Mouse (Mus musculus) testis, adult 2 months (tissue): Measurements from ENCODE around the gene Rpusd4. TPM values are rescaled to one million over a fixed set of nuclear protein-coding genes. Genes with fewer than 3 reads are reported as not detected.

Source experiments
- H3K27ac ChIP-seq: fragments of 200-500 bp; 2 replicates; pipeline ENCODE4 v1.5.1; 2012; ENCODE audit warnings: low read depth, low read length; ENCODE audit not compliant: control insufficient read depth, insufficient read depth
- H3K27me3 ChIP-seq: fragments of 200-500 bp; 2 replicates; pipeline ENCODE4 v1.6.1; 2012; ENCODE audit warnings: mild to moderate bottlenecking, low read length, moderate library complexity; ENCODE audit not compliant: control insufficient read depth, insufficient read depth
- H3K36me3 ChIP-seq: fragments of 200-500 bp; 2 replicates; pipeline ENCODE4 v1.6.1; 2012; ENCODE audit warnings: mild to moderate bottlenecking, low read length; ENCODE audit not compliant: control insufficient read depth, insufficient read depth
- H3K4me1 ChIP-seq: fragments of 200-500 bp; 2 replicates; pipeline ENCODE4 v1.6.1; 2012; ENCODE audit warnings: low read length; ENCODE audit not compliant: control insufficient read depth, insufficient read depth
- H3K4me3 ChIP-seq: fragments of 200-500 bp; 2 replicates; pipeline ENCODE4 v1.5.1; 2012; ENCODE audit warnings: low read depth, mild to moderate bottlenecking, low read length, moderate library complexity, mixed read lengths; ENCODE audit not compliant: control insufficient read depth
- CTCF ChIP-seq: fragments of 200-500 bp; IDR thresholded peaks from 2 replicates; pipeline ENCODE4 v1.5.1; 2012; ENCODE audit warnings: low read depth, mild to moderate bottlenecking, inconsistent platforms, low read length, moderate library complexity; ENCODE audit not compliant: control insufficient read depth, insufficient read depth, insufficient replicate concordance
- POLR2A ChIP-seq: fragments of 200-500 bp; IDR thresholded peaks from 2 replicates; pipeline ENCODE4 v1.6.1; 2012; ENCODE audit warnings: low read depth, mild to moderate bottlenecking, inconsistent platforms, low read length, moderate library complexity; ENCODE audit not compliant: control insufficient read depth
- polyA plus RNA-seq: library from polyadenylated mRNA; depleted of rRNA; stranded (reverse); fragments of >200 nt; gene quantifications from 2 replicates; pipeline ENCODE4 v1.2.3, GENCODE M21; 2012

Gene Rpusd4
- polyA plus RNA-seq, 1 experiment: 5.2 TPM

DNA sequence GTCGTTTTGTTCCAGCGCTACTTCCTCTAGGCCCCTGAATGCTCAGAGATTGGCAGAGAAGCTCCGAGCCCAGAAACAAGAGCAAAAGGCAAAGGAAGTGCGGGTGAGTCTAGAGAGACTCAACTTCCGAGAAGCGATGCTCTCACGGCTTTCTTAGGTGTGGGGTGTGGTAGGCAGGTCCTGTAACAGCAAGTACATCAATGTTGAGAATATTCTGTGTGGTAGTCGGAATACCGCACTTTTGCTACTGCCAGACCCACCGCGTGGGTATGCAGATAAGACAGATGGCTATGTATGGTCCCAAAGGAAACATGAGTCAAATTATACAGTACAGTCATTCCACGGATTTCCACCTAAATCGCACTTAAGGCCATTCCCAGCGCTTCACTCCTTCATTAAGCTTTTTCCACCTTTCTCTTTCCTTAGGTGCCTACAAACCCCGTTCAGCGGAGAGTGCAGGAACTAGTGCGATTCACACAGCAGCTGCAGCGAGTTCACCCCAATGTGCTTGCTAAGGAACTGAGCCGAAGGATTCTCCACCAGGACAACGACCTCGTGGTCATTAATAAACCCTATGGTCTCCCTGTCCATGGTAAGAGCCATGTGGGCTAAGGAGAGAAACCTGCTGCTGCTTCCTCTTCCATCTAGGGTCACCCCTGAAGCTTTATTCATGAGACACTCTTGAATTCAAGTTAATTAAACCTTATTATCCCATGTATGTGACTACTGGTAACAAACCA, 481 bp downstream of the Rpusd4 start:
- peak overlapping the region; percentile 94 for H3K4me3 ChIP-seq
- H3K4me1 ChIP-seq: peaks cover 4% of the 10 kb centered on the region
- H3K36me3 ChIP-seq: peaks cover 3% of the 10 kb centered on the region; the same call in 1 of the 2 replicates
- H3K27me3 ChIP-seq: no peaks in the 10 kb centered on the region
- peak overlapping the region; percentile 69; the same call in 1 of the 2 replicates for H3K27ac ChIP-seq
- TF ChIP-seq CTCF (no peak), POLR2A (no peak)

DNA sequence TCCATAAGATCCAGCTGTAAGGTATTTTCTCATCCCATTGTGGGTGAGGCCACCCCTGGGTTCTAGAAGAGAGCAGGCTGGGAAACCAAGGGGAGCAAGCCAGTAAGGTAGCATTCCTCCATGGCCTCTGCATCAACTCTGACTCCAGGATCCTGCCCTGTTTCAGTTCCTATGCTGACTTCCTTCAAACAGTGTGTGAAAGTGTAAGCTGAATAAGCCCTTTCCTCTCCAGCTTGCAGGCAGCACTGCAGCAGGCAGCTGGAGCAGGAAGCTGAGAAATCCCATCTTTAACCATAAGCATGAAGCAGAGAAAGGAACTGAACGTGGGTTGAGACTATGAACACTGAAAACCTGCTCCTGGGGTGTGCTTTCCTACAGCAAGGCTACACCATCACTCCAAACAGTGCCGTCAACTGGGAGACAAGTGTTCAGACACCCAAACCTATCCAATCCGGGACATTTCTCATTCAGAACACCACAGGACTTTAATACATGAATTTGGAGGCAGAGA, 10.2 kb downstream of the Rpusd4 start:
- TF ChIP-seq POLR2A (no peak), CTCF (no peak)
- H3K27me3 ChIP-seq: no peaks in the 10 kb centered on the region
- no peak overlapping the region for H3K4me3 ChIP-seq
- no peak overlapping the region for H3K27ac ChIP-seq
- no peaks in the 10 kb centered on the region; the same call in none of the 2 replicates for H3K36me3 ChIP-seq
- H3K4me1 ChIP-seq: peaks cover 9% of the 10 kb centered on the region

DNA sequence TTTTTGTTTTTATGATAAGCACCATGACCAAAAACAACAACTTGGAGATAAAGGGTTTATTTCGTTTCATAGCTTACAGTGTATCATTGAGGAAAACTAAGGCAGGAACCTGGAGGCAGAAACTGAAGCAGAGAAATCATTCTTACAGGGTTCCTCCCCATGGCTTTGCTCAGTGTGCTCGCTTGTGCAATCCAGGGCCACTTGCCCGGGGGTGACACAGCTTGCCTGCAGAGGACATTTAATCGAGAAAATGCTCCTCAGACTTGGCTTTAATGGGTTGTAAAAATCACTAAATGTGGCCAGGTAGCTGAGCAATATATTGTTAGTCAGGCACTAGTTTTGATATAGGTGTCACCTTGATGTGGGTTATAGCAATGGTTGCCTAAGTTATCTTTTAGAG, 10.8 kb downstream of the Rpusd4 start:
- Histone ChIP-seq H3K4me3 (no peak overlapping the region), H3K4me1 (peaks cover 9% of the 10 kb centered on the region), H3K27me3 (no peaks in the 10 kb centered on the region), H3K36me3 (no peaks in the 10 kb centered on the region; the same call in none of the 2 replicates), H3K27ac (no peak overlapping the region)
- TF ChIP-seq POLR2A (no peak), CTCF (no peak)

DNA sequence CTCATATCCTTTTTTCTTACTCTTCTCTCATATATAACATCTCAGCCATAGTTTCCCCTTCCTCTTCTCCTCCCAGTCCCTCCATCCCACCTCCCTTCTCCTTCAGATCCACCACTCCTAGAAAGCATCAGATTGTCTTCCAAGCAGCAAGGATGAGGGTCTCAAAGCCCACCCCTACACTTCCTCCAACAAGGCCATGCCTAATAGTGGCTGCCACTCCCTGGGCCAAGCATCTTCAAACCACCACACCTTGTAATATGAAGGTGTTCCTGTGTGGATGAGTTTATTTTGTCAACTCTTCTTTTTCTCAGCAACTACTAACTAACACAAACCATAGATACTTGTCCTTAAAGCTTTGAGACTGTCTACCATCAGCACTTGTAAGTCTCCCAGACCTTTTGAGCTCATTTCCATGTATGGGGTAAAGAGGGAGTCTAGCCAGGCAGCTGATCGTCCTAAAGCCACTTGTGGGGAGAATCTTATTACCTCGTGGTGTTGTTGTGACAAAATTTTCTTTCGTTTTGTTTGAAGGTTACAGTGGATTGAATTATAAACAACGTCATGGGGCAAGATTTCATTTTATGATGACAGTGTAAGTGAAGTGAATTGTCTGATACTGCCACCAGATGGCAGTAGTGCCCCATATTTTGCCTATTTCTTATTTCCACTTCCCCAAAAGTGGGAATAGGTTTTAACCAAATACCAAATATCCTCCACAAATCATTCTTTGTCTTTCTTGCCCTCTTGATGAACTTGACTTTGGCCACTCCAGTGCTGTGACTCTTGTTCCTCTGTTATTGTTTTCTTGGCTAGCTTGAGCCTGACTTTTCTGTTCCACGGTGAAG, 14.6 kb downstream of the Rpusd4 start:
- Histone ChIP-seq H3K4me3 (peak overlapping the region; percentile 64), H3K4me1 (peaks cover 9% of the 10 kb centered on the region), H3K36me3 (no peaks in the 10 kb centered on the region), H3K27ac (no peak overlapping the region), H3K27me3 (no peaks in the 10 kb centered on the region)
- TF ChIP-seq POLR2A: no peak
- peak; percentile 10; the same call in 1 of the 2 replicates for TF ChIP-seq CTCF

DNA sequence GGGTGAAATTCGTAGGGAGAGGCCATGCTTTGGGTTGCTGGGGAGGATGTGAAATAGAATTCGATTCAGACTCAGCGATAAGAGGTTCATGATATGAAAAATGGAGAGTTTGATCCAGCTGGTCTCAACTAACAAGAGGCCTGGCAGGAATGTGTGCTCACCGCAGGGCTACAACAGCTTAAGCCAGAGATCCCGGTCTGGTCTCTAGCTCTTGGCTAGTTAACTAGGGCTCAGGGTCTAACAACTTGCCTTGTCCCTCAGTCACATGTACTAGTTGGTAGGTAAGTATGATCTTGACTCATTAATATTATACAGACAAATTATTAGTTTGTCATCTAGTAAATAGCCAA, 15.2 kb downstream of the Rpusd4 start:
- H3K4me1 ChIP-seq: peaks cover 9% of the 10 kb centered on the region
- no peaks in the 10 kb centered on the region for H3K27me3 ChIP-seq
- TF ChIP-seq POLR2A (no peak), CTCF (no peak)
- H3K4me3 ChIP-seq: peak overlapping the region; percentile 4; the same call in 1 of the 2 replicates
- H3K36me3 ChIP-seq: no peaks in the 10 kb centered on the region
- no peak overlapping the region for H3K27ac ChIP-seq

DNA sequence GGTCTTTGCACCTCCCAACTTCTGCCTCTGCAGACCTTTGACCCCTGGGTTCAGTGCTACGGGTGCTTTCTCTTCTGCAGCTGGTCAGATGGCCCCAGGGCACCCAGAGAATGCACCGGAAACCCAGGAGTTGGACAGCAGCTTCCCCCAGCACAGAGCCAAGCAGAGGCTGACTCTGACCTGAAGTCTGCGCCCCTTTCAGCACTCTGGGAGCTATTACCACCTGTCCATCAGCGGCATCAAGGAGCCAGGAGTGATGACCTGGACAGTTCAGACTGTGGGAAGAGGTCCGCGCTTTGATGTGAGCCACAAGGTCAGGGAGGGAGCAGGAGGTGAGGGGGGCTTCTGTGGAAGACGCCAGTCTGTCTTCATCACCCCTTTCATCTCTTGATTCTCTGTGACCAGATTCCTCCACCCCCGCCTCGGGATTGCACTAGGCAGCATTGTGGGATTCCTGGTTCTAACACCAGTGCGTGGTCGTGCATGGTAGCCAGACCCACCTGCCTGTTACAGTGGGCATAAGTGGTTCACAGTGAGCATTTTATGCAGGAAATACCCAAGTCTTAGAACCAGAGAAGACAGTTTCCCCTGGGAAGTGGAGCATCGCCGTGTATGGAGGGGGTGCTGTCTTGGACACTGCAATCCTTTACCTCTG, 15.9 kb downstream of the Rpusd4 start:
- Histone ChIP-seq H3K4me3 (no peak overlapping the region), H3K27ac (no peak overlapping the region)

DNA sequence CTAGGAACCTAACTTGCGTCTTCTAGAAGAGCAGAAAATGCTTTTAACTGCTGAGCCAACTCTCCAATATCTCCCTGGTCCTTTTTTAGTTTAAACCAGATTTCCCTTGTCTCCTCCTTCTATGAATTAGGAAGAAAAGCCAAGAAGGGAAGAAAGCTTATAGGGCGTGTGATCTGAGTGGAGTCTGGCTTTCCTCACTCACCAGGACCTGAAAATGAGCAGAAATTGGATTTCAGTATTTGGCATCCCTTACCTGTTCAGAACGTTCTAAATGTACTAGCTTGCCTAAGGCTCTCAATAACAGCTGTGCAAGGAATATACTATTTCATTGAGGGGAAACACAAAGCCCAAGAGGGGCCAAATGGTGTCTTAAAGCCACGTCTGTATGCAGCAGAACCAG, 16.7 kb downstream of the Rpusd4 start:
- Histone ChIP-seq H3K4me1 (peaks cover 9% of the 10 kb centered on the region), H3K27me3 (no peaks in the 10 kb centered on the region), H3K4me3 (no peak overlapping the region), H3K27ac (no peak overlapping the region), H3K36me3 (no peaks in the 10 kb centered on the region)
- TF ChIP-seq CTCF: no peak
- TF ChIP-seq POLR2A: no peak

More for the DNA sequence above, 15.9 kb downstream of the Rpusd4 start:
- no peaks in the 10 kb centered on the region for H3K36me3 ChIP-seq
- peaks cover 9% of the 10 kb centered on the region for H3K4me1 ChIP-seq
- H3K27me3 ChIP-seq: no peaks in the 10 kb centered on the region
- TF ChIP-seq CTCF (no peak), POLR2A (no peak)
